Comparison of ENCODE assay signal across 8 mouse cellular contexts in genomic region chr8:110921492-110922230, GRCm38 (mm10). TPM values are rescaled to one million over a fixed set of nuclear protein-coding genes. Genes with fewer than 3 reads are reported as not detected.
DNase-seq lines count a peak whose midpoint lies in the region; ATAC-seq lines count a peak whose summit lies in the region.

No protein-coding gene starts in this region.

- H3K27ac ChIP-seq in forebrain, embryonic 12.5 days, result no peak overlapping the region
- 0 out of 2 replicates have a peak overlapping the region, but pooled peaks have one; percentile 83 for H3K27ac ChIP-seq in hindbrain, embryonic 12.5 days
- H3K27ac ChIP-seq in neural tube, embryonic 13.5 days (replicated peaks), result peak overlapping the region; percentile 38; the same call in 1 of the 2 replicates

- no peaks in the 10 kb centered on the region for H3K9me3 ChIP-seq in forebrain, embryonic 12.5 days
- H3K9me3 ChIP-seq in hindbrain, embryonic 12.5 days (replicated peaks), result no peaks in the 10 kb centered on the region
- H3K9me3 ChIP-seq in neural tube, embryonic 13.5 days, result no peaks in the 10 kb centered on the region

- peak; percentile 82 for DNase-seq in ES-CJ7 (ENCODE audit: low read depth, low spot score)
- DNase-seq in adrenal gland, adult 2 months, result peak; percentile 49
- DNase-seq in liver, result peak; percentile 89
- DNase-seq in T-cell, adult 2 months (ENCODE audit: low spot score), result no peak

- ATAC-seq in forebrain, embryonic 12.5 days (ENCODE audit: low FRiP score), result no peak
- no peak for ATAC-seq in hindbrain, embryonic 12.5 days (ENCODE audit: low FRiP score)
- no peak for ATAC-seq in neural tube, embryonic 13.5 days (ENCODE audit: low read depth)
- no peak for ATAC-seq in activated CD4-positive, CD25-positive, alpha-beta regulatory T cell, adult 4 months

- no peaks in the 10 kb centered on the region for H3K27me3 ChIP-seq in forebrain, embryonic 12.5 days
- H3K27me3 ChIP-seq in hindbrain, embryonic 12.5 days, result no peaks in the 10 kb centered on the region
- H3K27me3 ChIP-seq in neural tube, embryonic 13.5 days, result no peaks in the 10 kb centered on the region

- H3K4me2 ChIP-seq in forebrain, embryonic 12.5 days, result peak overlapping the region; percentile 85
- H3K4me2 ChIP-seq in hindbrain, embryonic 12.5 days (replicated peaks), result peak overlapping the region; percentile 91
- peak overlapping the region; percentile 93 for H3K4me2 ChIP-seq in neural tube, embryonic 13.5 days

- H3K4me3 ChIP-seq in forebrain, embryonic 12.5 days (replicated peaks), result peak overlapping the region; percentile 85
- H3K4me3 ChIP-seq in hindbrain, embryonic 12.5 days, result peak overlapping the region; percentile 87
- peak overlapping the region; percentile 85 for H3K4me3 ChIP-seq in neural tube, embryonic 13.5 days

- no peak overlapping the region; the same call in 1 of the 2 replicates for H3K9ac ChIP-seq in forebrain, embryonic 12.5 days
- peak overlapping the region; percentile 20 for H3K9ac ChIP-seq in hindbrain, embryonic 12.5 days
- peak overlapping the region; percentile 92 for H3K9ac ChIP-seq in neural tube, embryonic 13.5 days

- 42% methylated on average over 7 of the region's 7 CpGs for WGBS in forebrain, embryonic 12.5 days
- 30% methylated on average over 7 of the region's 7 CpGs for WGBS in hindbrain, embryonic 12.5 days
- 24% methylated on average over 7 of the region's 7 CpGs for WGBS in neural tube, embryonic 13.5 days

- 0 out of 2 replicates have a peak, but pooled peaks cover 4% of the 10 kb centered on the region for H3K36me3 ChIP-seq in forebrain, embryonic 12.5 days (replicated peaks)
- peaks cover 2% of the 10 kb centered on the region; the same call in 1 of the 2 replicates for H3K36me3 ChIP-seq in hindbrain, embryonic 12.5 days
- 0 out of 2 replicates have a peak, but pooled peaks cover 4% of the 10 kb centered on the region for H3K36me3 ChIP-seq in neural tube, embryonic 13.5 days

- peaks cover 24% of the 10 kb centered on the region for H3K4me1 ChIP-seq in forebrain, embryonic 12.5 days
- peaks cover 21% of the 10 kb centered on the region for H3K4me1 ChIP-seq in hindbrain, embryonic 12.5 days
- H3K4me1 ChIP-seq in neural tube, embryonic 13.5 days (replicated peaks), result peaks cover 47% of the 10 kb centered on the region

RNA-seq across cellular contexts. Expression of gene St3gal2, which starts 1.9 kb away (rescaled TPM):
- 10 to 100 TPM; 14.2 to 29.5 TPM for total RNA-seq in adrenal gland, adult 2 months (2021)
- 19.4 and 20.2 TPM in 2 replicates for polyA plus RNA-seq in adrenal gland, adult 2 months (2012; rRNA removed)
- polyA plus RNA-seq in forebrain, embryonic 12.5 days (2016; fragmentation: Nextera tagmentation; extraction: Ambion mirVana), result 26.2 and 27.2 TPM in 2 replicates
- 30.4 and 31.2 TPM in 2 replicates for polyA plus RNA-seq in hindbrain, embryonic 12.5 days (2016; fragmentation: Nextera tagmentation; extraction: Ambion mirVana)
- 24.7 and 25.2 TPM in 2 replicates for polyA plus RNA-seq in neural tube, embryonic 13.5 days (2015; fragmentation: Nextera tagmentation; extraction: Ambion mirVana)
- polyA plus RNA-seq in activated CD4-positive, CD25-positive, alpha-beta regulatory T cell, adult 4 months (2017; shearing (Covaris generic)), result 10 to 100 TPM in 1 of 2 experiments, 1 to 10 TPM in 1; 8.7 to 10.1 TPM

RNA-seq across cellular contexts. Expression of gene Fuk, which starts 19.4 kb away (rescaled TPM):
- total RNA-seq in adrenal gland, adult 2 months (2021), result 10 to 100 TPM in 1 of 2 experiments, 1 to 10 TPM in 1; 6.7 to 11.5 TPM
- polyA plus RNA-seq in adrenal gland, adult 2 months (2012; rRNA removed), result 20.4 and 22.0 TPM in 2 replicates
- 13.2 and 14.4 TPM in 2 replicates for polyA plus RNA-seq in forebrain, embryonic 12.5 days (2016; fragmentation: Nextera tagmentation; extraction: Ambion mirVana)
- 11.4 and 11.9 TPM in 2 replicates for polyA plus RNA-seq in hindbrain, embryonic 12.5 days (2016; fragmentation: Nextera tagmentation; extraction: Ambion mirVana)
- 6.9 and 8.4 TPM in 2 replicates for polyA plus RNA-seq in neural tube, embryonic 13.5 days (2015; fragmentation: Nextera tagmentation; extraction: Ambion mirVana)
- polyA plus RNA-seq in activated CD4-positive, CD25-positive, alpha-beta regulatory T cell, adult 4 months (2017; shearing (Covaris generic)), result 1 to 10 TPM; 1.9 to 2.3 TPM
